In genomic region chr5:131844519-131844800, GRCm38 (mm10) we compare ENCODE assay signal across 13 mouse cellular contexts.
DNase-seq lines count a peak whose midpoint lies in the region; ATAC-seq lines count a peak whose summit lies in the region.
"Had no signal": no experiment of that assay in that cellular context is flagged by ENCODE, and none has a peak within 500 bp of the region (broad histone marks: within the 10 kb centered on the region; RNA-seq: fewer than 3 reads in every experiment).

No protein-coding gene starts in this region.

- WGBS in midbrain, embryonic 10.5 days: 80% methylated on average over 9 of the region's 9 CpGs
- WGBS in midbrain, embryonic 11.5 days: 71% methylated on average over 9 of the region's 9 CpGs
- 20% methylated on average over 9 of the region's 9 CpGs for WGBS in forebrain, embryonic 16.5 days
- WGBS in neural tube, embryonic 12.5 days: 25% methylated on average over 9 of the region's 9 CpGs

- H3K4me3 ChIP-seq in midbrain, embryonic 10.5 days: no peak overlapping the region
- H3K4me3 ChIP-seq in midbrain, embryonic 11.5 days (ENCODE audit: low read depth, low read length): no peak overlapping the region
- H3K4me3 ChIP-seq in forebrain, embryonic 16.5 days (replicated peaks; ENCODE audit: low read length): no peak overlapping the region
- no peak overlapping the region for H3K4me3 ChIP-seq in neural tube, embryonic 12.5 days
- H3K4me3 ChIP-seq: liver, embryonic 12.5 days; megakaryocyte, embryonic 14.5 days had no signal

- 0 out of 2 replicates have a peak overlapping the region, but pooled peaks have one; percentile 40 for H3K27ac ChIP-seq in midbrain, embryonic 10.5 days (replicated peaks)
- no peak overlapping the region for H3K27ac ChIP-seq in midbrain, embryonic 11.5 days (ENCODE audit: low read depth, low read length)
- H3K27ac ChIP-seq in forebrain, embryonic 16.5 days (ENCODE audit: low read length): no peak overlapping the region
- H3K27ac ChIP-seq in neural tube, embryonic 12.5 days: 0 out of 2 replicates have a peak overlapping the region, but pooled peaks have one; percentile 32
- H3K27ac ChIP-seq: liver, embryonic 12.5 days had no signal

- no peak for DNase-seq in midbrain, embryonic 10.5 days (ENCODE audit: low spot score)
- no peak for DNase-seq in midbrain, embryonic 11.5 days (ENCODE audit: low spot score, missing footprints)
- DNase-seq in kidney, adult 9 months: peak; percentile 45
- no peak for DNase-seq in cerebellum, adult 18-20 months
- DNase-seq in heart, adult 11 months: no peak
- DNase-seq: adrenal gland, postnatal 10 days; heart, adult 18-20 months had no signal

- no peak overlapping the region for H3K4me2 ChIP-seq in midbrain, embryonic 11.5 days
- no peak overlapping the region for H3K4me2 ChIP-seq in forebrain, embryonic 16.5 days (ENCODE audit: low read length)
- H3K4me2 ChIP-seq in neural tube, embryonic 12.5 days (replicated peaks): peak overlapping the region; percentile 18; the same call in 1 of the 2 replicates
- H3K4me2 ChIP-seq: liver, embryonic 12.5 days had no signal

- H3K9ac ChIP-seq in midbrain, embryonic 11.5 days (ENCODE audit: low read length): no peak overlapping the region
- H3K9ac ChIP-seq in forebrain, embryonic 16.5 days (replicated peaks; ENCODE audit: low read depth, low read length): no peak overlapping the region
- no peak overlapping the region for H3K9ac ChIP-seq in neural tube, embryonic 12.5 days
- H3K9ac ChIP-seq: liver, embryonic 12.5 days had no signal

- no peak for ATAC-seq in midbrain, embryonic 11.5 days (ENCODE audit: low FRiP score)
- ATAC-seq in forebrain, embryonic 16.5 days: peak; percentile 32; the same call in 1 of the 2 replicates
- ATAC-seq in neural tube, embryonic 12.5 days (ENCODE audit: low FRiP score, low read depth): no peak
- ATAC-seq in CD4-positive, CD25-positive, alpha-beta regulatory T cell, adult 4 months: no peak
- ATAC-seq: intestine, embryonic 16.5 days; liver, embryonic 12.5 days had no signal

- no peaks in the 10 kb centered on the region for H3K9me3 ChIP-seq in midbrain, embryonic 10.5 days (replicated peaks)
- H3K9me3 ChIP-seq in midbrain, embryonic 11.5 days (ENCODE audit: control insufficient read depth, low read length): no peaks in the 10 kb centered on the region
- no peaks in the 10 kb centered on the region for H3K9me3 ChIP-seq in forebrain, embryonic 16.5 days (ENCODE audit: control insufficient read depth, low read length)
- H3K9me3 ChIP-seq in neural tube, embryonic 12.5 days: no peaks in the 10 kb centered on the region
- H3K9me3 ChIP-seq: liver, embryonic 12.5 days had no signal

- no peaks in the 10 kb centered on the region for H3K36me3 ChIP-seq in midbrain, embryonic 10.5 days
- no peaks in the 10 kb centered on the region for H3K36me3 ChIP-seq in midbrain, embryonic 11.5 days (ENCODE audit: control insufficient read depth, insufficient read depth, low read length)
- H3K36me3 ChIP-seq in forebrain, embryonic 16.5 days (ENCODE audit: control insufficient read depth, insufficient read depth): no peaks in the 10 kb centered on the region
- no peaks in the 10 kb centered on the region for H3K36me3 ChIP-seq in neural tube, embryonic 12.5 days
- H3K36me3 ChIP-seq: liver, embryonic 12.5 days had no signal

- peaks cover 16% of the 10 kb centered on the region for H3K4me1 ChIP-seq in midbrain, embryonic 10.5 days
- H3K4me1 ChIP-seq in midbrain, embryonic 11.5 days (ENCODE audit: control insufficient read depth, insufficient read depth, low read length): no peaks in the 10 kb centered on the region
- peaks cover 14% of the 10 kb centered on the region for H3K4me1 ChIP-seq in forebrain, embryonic 16.5 days (replicated peaks; ENCODE audit: control insufficient read depth, insufficient read depth, low read length)
- peaks cover 19% of the 10 kb centered on the region for H3K4me1 ChIP-seq in neural tube, embryonic 12.5 days
- H3K4me1 ChIP-seq: liver, embryonic 12.5 days had no signal

- peaks cover 32% of the 10 kb centered on the region; the same call in 1 of the 2 replicates for H3K27me3 ChIP-seq in midbrain, embryonic 10.5 days (ENCODE audit: low read depth, poor library complexity, severe bottlenecking)
- no peaks in the 10 kb centered on the region for H3K27me3 ChIP-seq in midbrain, embryonic 11.5 days (ENCODE audit: control insufficient read depth, insufficient read depth, low read length)
- no peaks in the 10 kb centered on the region for H3K27me3 ChIP-seq in forebrain, embryonic 16.5 days (replicated peaks; ENCODE audit: control insufficient read depth, insufficient read depth, low read length)
- H3K27me3 ChIP-seq in neural tube, embryonic 12.5 days (replicated peaks): peaks cover 8% of the 10 kb centered on the region; the same call in 1 of the 2 replicates
- H3K27me3 ChIP-seq: liver, embryonic 12.5 days had no signal

Comparison
In these comparisons a context has a peak if more than half of its experiments do, and no peak if none do; other contexts are left out.
1. H3K27ac ChIP-seq: peak in midbrain, embryonic 10.5 days (single experiment) and neural tube, embryonic 12.5 days (single experiment); none in midbrain, embryonic 11.5 days (single experiment) and forebrain, embryonic 16.5 days (single experiment).